Mouse (Mus musculus): ENCODE measurements around the gene Ankrd63. TPM values are rescaled to one million over a fixed set of nuclear protein-coding genes. Genes with fewer than 3 reads are reported as not detected.

Ankrd63 gene
- polyA plus RNA-seq, 1 experiment from 2014 or later = 0.16 TPM

DNA sequence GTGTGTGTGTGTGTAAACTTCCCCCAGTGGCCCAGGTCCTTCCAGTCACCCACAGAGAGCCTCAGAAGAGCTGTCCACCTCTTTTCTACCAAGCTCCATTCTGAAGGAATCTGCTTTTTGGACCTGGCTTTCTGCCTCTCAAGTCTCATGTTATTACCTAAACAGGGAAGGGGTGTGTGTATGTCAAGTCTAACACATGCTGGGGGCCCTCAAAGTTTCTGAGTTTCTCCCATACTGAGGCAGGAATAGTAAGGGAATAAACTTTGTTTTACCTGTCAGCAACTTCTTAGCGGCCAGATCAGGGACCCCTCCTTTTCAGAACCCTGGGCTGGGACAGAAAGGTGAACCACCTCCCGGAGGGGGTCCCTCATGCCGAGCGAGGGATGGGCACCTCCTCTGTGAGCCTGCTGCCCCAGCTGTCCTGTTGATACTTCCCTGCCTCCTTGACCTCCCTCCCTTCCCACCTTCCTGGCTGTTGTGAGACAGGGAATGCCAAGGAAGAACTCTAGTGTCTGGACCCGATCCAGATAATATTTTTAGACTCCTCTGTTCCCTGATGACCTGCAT is 6.4 kb downstream of the Ankrd63 start:
- Histone ChIP-seq H3K36me3 (no peaks in the 10 kb centered on the region), H3K4me3 (no peak overlapping the region), H3K4me1 (peaks cover 35% of the 10 kb centered on the region), H3K27ac (no peak overlapping the region), H3K27me3 (ENCODE audit: insufficient read depth, poor library complexity, severe bottlenecking) (peaks cover 99% of the 10 kb centered on the region), H3K9me3 (no peaks in the 10 kb centered on the region)
- no peak for DNase-seq (ENCODE audit: low spot score)
- WGBS = 36% methylated on average over 5 of the region's 5 CpGs

DNA sequence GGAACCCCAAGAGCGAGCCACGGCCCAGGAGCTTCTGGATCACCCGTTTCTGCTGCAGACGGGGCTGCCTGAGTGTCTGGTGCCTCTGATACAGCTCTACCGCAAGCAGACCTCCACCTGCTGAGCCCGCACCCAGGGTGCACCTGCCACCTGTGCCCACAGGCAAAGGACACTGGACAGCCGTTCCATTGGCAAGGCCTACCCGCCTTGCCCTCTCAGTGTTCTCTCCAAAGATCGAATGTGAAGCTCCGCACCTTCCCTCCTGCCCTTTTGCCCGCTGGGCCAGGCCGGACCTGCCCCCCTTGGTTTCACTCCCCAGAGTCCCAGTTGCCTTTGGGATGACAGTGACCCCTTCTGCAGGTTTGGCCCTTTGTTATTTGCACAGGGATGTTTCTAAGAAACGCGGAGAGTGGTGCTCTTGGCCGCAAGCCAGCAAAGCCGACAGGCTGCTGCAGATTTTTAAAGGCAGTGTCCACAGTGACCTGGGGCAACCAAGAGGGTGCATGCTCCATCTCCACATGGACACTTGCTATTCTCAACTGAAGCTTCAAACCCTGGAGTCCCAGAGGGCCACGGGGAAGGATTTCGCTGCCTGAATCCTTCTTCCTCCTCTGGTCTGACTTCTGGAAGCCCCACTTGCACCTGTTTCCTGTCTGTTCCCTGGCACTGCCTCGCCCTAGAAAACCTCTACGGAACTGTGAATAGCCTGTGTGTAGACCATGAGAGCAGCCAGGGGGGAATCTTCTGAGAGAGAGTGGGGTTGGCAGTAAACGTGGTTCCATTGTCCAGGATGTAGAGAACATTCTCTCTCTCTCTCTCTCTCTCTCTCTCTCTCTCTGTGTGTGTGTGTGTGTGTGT is 7.1 kb downstream of the Ankrd63 start:
- no peak overlapping the region for H3K27ac ChIP-seq
- H3K4me3 ChIP-seq = no peak overlapping the region; the same call in 1 of the 2 replicates
- peaks cover 31% of the 10 kb centered on the region for H3K4me1 ChIP-seq
- no peaks in the 10 kb centered on the region for H3K9me3 ChIP-seq
- no peaks in the 10 kb centered on the region for H3K36me3 ChIP-seq
- peaks cover 99% of the 10 kb centered on the region for H3K27me3 ChIP-seq (ENCODE audit: insufficient read depth, poor library complexity, severe bottlenecking)
- no peak for DNase-seq (ENCODE audit: low spot score)
- WGBS = 43% methylated on average over 21 of the region's 21 CpGs

GRCm38 (mm10) chr2:118695677-118696232 is 8.0 kb downstream of the Ankrd63 start:
- H3K27ac ChIP-seq = no peak overlapping the region; the same call in 1 of the 2 replicates
- WGBS = 34% methylated on average over 11 of the region's 11 CpGs
- peaks cover 95% of the 10 kb centered on the region for H3K27me3 ChIP-seq (ENCODE audit: insufficient read depth, poor library complexity, severe bottlenecking)
- no peak for DNase-seq (ENCODE audit: low spot score)
- no peak overlapping the region for H3K4me3 ChIP-seq
- no peaks in the 10 kb centered on the region for H3K36me3 ChIP-seq
- H3K9me3 ChIP-seq = no peaks in the 10 kb centered on the region
- peaks cover 26% of the 10 kb centered on the region for H3K4me1 ChIP-seq

DNA sequence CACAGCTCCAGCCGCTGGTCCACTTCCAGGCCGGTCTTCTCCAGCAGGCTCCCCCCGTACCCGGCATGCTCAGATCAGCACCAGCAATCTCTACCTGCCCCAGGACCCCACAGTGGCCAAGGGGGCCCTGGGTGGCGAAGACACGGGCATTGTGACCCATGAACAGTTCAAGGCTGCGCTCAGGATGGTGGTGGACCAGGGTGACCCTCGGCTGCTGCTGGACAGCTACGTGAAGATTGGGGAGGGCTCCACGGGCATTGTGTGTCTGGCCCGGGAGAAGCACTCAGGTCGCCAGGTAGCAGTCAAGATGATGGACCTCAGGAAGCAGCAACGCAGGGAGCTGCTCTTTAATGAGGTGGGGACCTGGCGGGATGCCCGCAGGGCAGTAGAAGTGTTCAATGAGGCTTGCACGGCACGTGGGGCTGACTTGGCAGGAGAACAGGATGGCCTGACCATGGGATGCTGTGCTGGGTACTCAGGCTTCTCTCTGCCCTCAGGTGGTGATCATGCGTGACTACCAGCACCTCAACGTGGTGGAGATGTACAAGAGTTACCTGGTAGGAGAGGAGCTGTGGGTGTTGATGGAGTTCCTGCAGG is 10.3 kb downstream of the Ankrd63 start:
- peaks cover 97% of the 10 kb centered on the region for H3K27me3 ChIP-seq (ENCODE audit: insufficient read depth, poor library complexity, severe bottlenecking)

GRCm38 (mm10) chr2:118689875-118690274 is 13.9 kb downstream of the Ankrd63 start:
- WGBS = 70% methylated on average over 10 of the region's 10 CpGs
- peaks cover 86% of the 10 kb centered on the region for H3K27me3 ChIP-seq (ENCODE audit: insufficient read depth, poor library complexity, severe bottlenecking)
- no peak overlapping the region for H3K27ac ChIP-seq
- no peaks in the 10 kb centered on the region for H3K9me3 ChIP-seq
- no peak overlapping the region for H3K4me3 ChIP-seq
- H3K36me3 ChIP-seq = no peaks in the 10 kb centered on the region
- H3K4me1 ChIP-seq = no peaks in the 10 kb centered on the region
- DNase-seq (ENCODE audit: low spot score) = no peak

More for the DNA sequence above, 10.3 kb downstream of the Ankrd63 start:
- WGBS = 80% methylated on average over 19 of the region's 19 CpGs
- no peak overlapping the region for H3K4me3 ChIP-seq
- DNase-seq (ENCODE audit: low spot score) = no peak
- H3K27ac ChIP-seq = no peak overlapping the region
- H3K4me1 ChIP-seq = peaks cover 22% of the 10 kb centered on the region
- no peaks in the 10 kb centered on the region for H3K9me3 ChIP-seq
- H3K36me3 ChIP-seq = no peaks in the 10 kb centered on the region

DNA sequence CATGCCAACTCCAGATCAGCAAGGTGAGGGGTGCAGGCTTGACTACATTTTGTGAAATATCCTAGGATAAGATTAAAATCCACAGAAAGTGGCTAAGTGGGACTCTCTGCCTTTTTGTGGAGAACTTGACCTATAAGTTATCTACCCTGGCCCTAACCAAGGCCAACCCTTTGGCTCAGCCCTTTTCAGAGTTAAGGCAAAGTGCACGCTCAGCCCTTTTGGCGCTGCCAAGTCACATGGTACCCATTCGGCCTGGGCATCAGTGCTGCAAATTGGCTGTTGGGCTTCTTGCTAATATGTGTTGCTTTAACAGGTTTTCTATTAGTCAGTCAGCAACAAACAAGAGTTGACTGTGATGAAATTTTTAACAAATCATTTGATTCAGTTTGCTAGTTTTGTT is 16.0 kb downstream of the Ankrd63 start:
- peaks cover under 1% of the 10 kb centered on the region for H3K4me1 ChIP-seq
- DNase-seq (ENCODE audit: low spot score) = no peak
- H3K4me3 ChIP-seq = no peak overlapping the region
- no peaks in the 10 kb centered on the region for H3K9me3 ChIP-seq
- WGBS = 90% methylated on average over 3 of the region's 3 CpGs
- H3K27me3 ChIP-seq (ENCODE audit: insufficient read depth, poor library complexity, severe bottlenecking) = peaks cover 72% of the 10 kb centered on the region
- H3K27ac ChIP-seq = no peak overlapping the region
- H3K36me3 ChIP-seq = no peaks in the 10 kb centered on the region

GRCm38 (mm10) chr2:118686693-118687092 is 17.1 kb downstream of the Ankrd63 start:
- no peak overlapping the region for H3K4me3 ChIP-seq
- 73% methylated on average over 8 of the region's 8 CpGs for WGBS
- no peak for DNase-seq (ENCODE audit: low spot score)

DNA sequence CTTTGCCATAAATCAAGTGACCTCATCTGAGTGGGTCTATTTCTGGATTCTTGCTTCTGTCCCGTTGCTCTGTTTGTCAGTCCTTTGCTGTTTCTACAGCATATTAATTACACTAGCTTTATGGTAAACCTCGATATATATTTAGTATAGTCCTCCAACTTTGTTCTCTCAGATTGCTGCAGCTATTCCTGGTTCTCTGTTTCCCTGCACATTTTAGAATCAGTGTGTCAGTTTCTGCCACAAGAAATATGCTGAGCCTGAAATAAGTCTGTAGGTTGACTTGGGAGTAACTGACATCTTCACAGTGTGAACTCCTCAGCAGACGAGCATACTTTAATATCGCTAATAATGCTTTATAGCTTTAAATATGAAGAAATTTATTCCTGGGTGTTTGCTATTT is 18.7 kb downstream of the Ankrd63 start:
- peaks cover 72% of the 10 kb centered on the region for H3K27me3 ChIP-seq (ENCODE audit: insufficient read depth, poor library complexity, severe bottlenecking)
- H3K4me1 ChIP-seq = peaks cover 10% of the 10 kb centered on the region
- H3K9me3 ChIP-seq = no peaks in the 10 kb centered on the region
- DNase-seq (ENCODE audit: low spot score) = no peak
- WGBS = 81% methylated on average over 4 of the region's 4 CpGs
- H3K4me3 ChIP-seq = no peak overlapping the region
- no peak overlapping the region for H3K27ac ChIP-seq
- H3K36me3 ChIP-seq = no peaks in the 10 kb centered on the region

More at GRCm38 (mm10) chr2:118686693-118687092, 17.1 kb downstream of the Ankrd63 start:
- Histone ChIP-seq H3K36me3 (no peaks in the 10 kb centered on the region), H3K27ac (no peak overlapping the region), H3K4me1 (peaks cover 10% of the 10 kb centered on the region), H3K9me3 (no peaks in the 10 kb centered on the region), H3K27me3 (ENCODE audit: insufficient read depth, poor library complexity, severe bottlenecking) (peaks cover 70% of the 10 kb centered on the region)

GRCm38 (mm10) chr2:118682544-118683260 is 21.1 kb downstream of the Ankrd63 start:
- no peak overlapping the region for H3K4me3 ChIP-seq
- H3K4me1 ChIP-seq = peaks cover 13% of the 10 kb centered on the region
- WGBS = 47% methylated on average over 8 of the region's 8 CpGs
- H3K27ac ChIP-seq = 0 out of 2 replicates have a peak overlapping the region, but pooled peaks have one; percentile 22
- no peaks in the 10 kb centered on the region for H3K9me3 ChIP-seq
- H3K36me3 ChIP-seq = no peaks in the 10 kb centered on the region
- no peak for DNase-seq (ENCODE audit: low spot score)
- peaks cover 74% of the 10 kb centered on the region for H3K27me3 ChIP-seq (ENCODE audit: insufficient read depth, poor library complexity, severe bottlenecking)

- Histone ChIP-seq H3K27me3 (ENCODE audit: insufficient read depth, poor library complexity, severe bottlenecking) (peaks cover 74% of the 10 kb centered on the region), H3K4me1 (peaks cover 25% of the 10 kb centered on the region), H3K27ac (no peak overlapping the region), H3K9me3 (no peaks in the 10 kb centered on the region), H3K36me3 (no peaks in the 10 kb centered on the region), H3K4me3 (no peak overlapping the region)
- no peak for DNase-seq (ENCODE audit: low spot score)
- 81% methylated on average over 6 of the region's 6 CpGs for WGBS
Observed at GRCm38 (mm10) chr2:118680926-118681325, 22.8 kb downstream of the Ankrd63 start.

DNA sequence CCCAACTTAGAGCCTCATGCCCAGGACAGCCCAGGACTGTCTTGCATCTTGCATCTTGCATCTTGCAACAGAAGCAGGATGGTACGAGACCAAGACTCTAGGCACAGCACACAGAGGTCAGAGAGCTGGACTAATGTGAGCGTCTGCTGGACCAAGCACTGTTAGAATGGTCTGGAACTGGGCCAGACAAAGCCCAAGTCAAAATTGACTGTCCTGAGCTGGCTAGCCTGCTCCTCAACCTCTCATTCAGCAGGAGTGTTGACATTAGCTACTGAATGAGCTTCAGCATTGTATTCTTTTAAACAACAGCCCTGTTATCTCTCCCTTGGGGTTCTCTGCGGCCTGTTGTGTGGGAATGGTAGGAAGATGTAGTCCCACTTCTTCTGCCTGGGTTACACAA is 24.2 kb downstream of the Ankrd63 start:
- Histone ChIP-seq H3K9me3 (no peaks in the 10 kb centered on the region), H3K27me3 (ENCODE audit: insufficient read depth, poor library complexity, severe bottlenecking) (peaks cover 86% of the 10 kb centered on the region)
- WGBS = 60% methylated on average over 3 of the region's 3 CpGs

GRCm38 (mm10) chr2:118677817-118678216 is 25.9 kb downstream of the Ankrd63 start:
- Histone ChIP-seq H3K36me3 (no peaks in the 10 kb centered on the region), H3K4me3 (peak overlapping the region; percentile 71), H3K9me3 (no peaks in the 10 kb centered on the region), H3K4me1 (peaks cover 31% of the 10 kb centered on the region), H3K27ac (peak overlapping the region; percentile 74; the same call in 1 of the 2 replicates), H3K27me3 (ENCODE audit: insufficient read depth, poor library complexity, severe bottlenecking) (peaks cover 97% of the 10 kb centered on the region)
- no peak for DNase-seq (ENCODE audit: low spot score)
- 3% methylated on average over 4 of the region's 4 CpGs for WGBS

More for the DNA sequence above, 24.2 kb downstream of the Ankrd63 start:
- H3K27ac ChIP-seq = no peak overlapping the region
- no peaks in the 10 kb centered on the region for H3K36me3 ChIP-seq
- H3K4me3 ChIP-seq = no peak overlapping the region
- peaks cover 30% of the 10 kb centered on the region for H3K4me1 ChIP-seq
- DNase-seq (ENCODE audit: low spot score) = no peak
